Mouse (Mus musculus): ENCODE data around the gene Mylk3. TPM values are rescaled to one million over a fixed set of nuclear protein-coding genes. Genes with fewer than 3 reads are reported as not detected.
A peak's percentile ranks its signal among the peaks of the same experiment; 100 is the strongest.

Mylk3 gene
- polyA plus RNA-seq, 1 experiment from 2014 or later, result 0.63 TPM

- no peak overlapping the region for H3K4me3 ChIP-seq
- peaks cover 15% of the 10 kb centered on the region for H3K4me1 ChIP-seq
- H3K27me3 ChIP-seq (ENCODE audit: poor library complexity, severe bottlenecking), result no peaks in the 10 kb centered on the region
- H3K9me3 ChIP-seq, result no peaks in the 10 kb centered on the region
- H3K36me3 ChIP-seq (replicated peaks), result no peaks in the 10 kb centered on the region
- no peak for DNase-seq (ENCODE audit: extremely low spot score, low spot score)
- WGBS, result 45% methylated on average over 2 of the region's 2 CpGs
- H3K27ac ChIP-seq, result no peak overlapping the region
Measured at GRCm38 (mm10) chr8:85379142-85379781, 6.9 kb downstream of the Mylk3 start.

DNA sequence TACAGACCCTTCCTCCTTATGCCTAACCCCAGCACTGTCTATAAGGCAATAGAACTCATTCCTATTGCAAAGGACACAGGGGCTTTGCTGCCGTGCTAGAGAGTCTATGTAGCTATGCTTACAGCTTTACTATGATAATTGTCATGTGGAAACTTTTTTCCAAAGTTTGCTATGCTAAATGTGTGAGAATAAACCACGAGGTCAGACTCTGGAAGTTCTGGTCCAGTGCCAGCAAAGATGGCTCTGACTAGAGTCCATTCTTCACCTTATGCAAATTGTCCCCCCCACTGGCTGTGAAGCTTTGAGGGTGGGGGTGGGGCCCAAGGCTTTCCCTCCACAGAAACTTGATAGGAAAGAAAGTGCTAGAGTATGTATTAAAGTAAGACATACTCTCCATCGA lies 9.6 kb downstream of the Mylk3 start:
- H3K4me3 ChIP-seq, result no peak overlapping the region
- no peaks in the 10 kb centered on the region for H3K27me3 ChIP-seq (ENCODE audit: poor library complexity, severe bottlenecking)
- WGBS, result 75% methylated on average over 3 of the region's 3 CpGs
- H3K4me1 ChIP-seq, result peaks cover 15% of the 10 kb centered on the region
- H3K27ac ChIP-seq, result no peak overlapping the region
- H3K9me3 ChIP-seq, result no peaks in the 10 kb centered on the region
- no peaks in the 10 kb centered on the region for H3K36me3 ChIP-seq (replicated peaks)
- DNase-seq (ENCODE audit: extremely low spot score, low spot score), result no peak

GRCm38 (mm10) chr8:85374286-85374685 lies 11.9 kb downstream of the Mylk3 start:
- no peak for DNase-seq (ENCODE audit: extremely low spot score, low spot score)
- Histone ChIP-seq H3K4me3 (no peak overlapping the region), H3K4me1 (peaks cover 5% of the 10 kb centered on the region), H3K27ac (no peak overlapping the region), H3K9me3 (no peaks in the 10 kb centered on the region), H3K27me3 (ENCODE audit: poor library complexity, severe bottlenecking) (no peaks in the 10 kb centered on the region), H3K36me3 (replicated peaks) (no peaks in the 10 kb centered on the region)
- WGBS, result 74% methylated on average over 4 of the region's 4 CpGs

DNA sequence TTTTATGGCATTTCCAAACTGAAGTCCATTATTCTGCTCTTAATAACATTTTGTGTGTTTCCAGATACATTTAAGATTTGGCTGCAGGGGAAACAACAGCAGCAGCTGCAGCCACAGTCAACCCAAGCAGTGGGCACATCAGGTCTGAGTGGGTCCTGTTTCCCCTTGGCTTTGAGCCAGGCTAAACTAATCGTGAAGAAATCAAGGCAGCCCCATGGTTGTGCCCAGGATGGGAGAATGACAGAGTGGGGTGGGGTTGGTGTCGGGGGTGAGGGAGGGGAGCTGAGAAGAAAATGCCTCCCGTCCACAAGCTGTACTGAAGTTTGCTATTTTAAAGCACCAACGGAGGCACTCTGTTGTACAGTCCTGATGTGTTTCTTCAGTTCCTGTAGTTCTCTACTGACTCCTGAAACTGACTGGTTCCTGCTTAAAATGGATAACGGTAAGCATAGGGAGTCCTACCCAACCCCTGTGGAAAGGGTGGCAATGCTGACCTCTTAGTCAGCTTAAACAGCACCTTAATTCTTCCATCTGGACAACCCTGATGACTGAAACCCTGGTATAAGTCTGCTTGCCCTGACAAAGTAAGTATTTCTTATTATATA lies 12.6 kb downstream of the Mylk3 start:
- H3K4me1 ChIP-seq, result no peaks in the 10 kb centered on the region
- DNase-seq (ENCODE audit: extremely low spot score, low spot score), result no peak
- 89% methylated on average over 5 of the region's 5 CpGs for WGBS
- H3K9me3 ChIP-seq, result no peaks in the 10 kb centered on the region
- H3K36me3 ChIP-seq (replicated peaks), result no peaks in the 10 kb centered on the region
- H3K27me3 ChIP-seq (ENCODE audit: poor library complexity, severe bottlenecking), result no peaks in the 10 kb centered on the region
- no peak overlapping the region for H3K4me3 ChIP-seq
- no peak overlapping the region for H3K27ac ChIP-seq

DNA sequence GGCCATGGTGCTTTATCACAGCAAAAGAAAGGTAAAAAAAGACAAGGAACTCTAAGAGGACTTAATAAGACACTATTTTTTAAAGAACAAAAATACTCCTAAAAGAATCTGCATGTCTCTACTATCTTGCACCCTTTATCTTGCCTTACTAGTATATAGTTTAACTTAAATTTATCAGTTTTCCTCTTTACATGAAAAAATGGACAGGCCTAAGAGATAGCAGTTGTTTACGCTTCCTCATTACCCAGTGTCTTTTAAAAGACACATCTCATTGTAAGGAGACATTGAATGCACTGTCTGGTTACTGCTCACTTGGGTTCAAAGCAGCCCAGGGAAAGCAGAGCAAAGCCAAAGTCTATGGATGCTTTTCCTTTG lies 13.7 kb downstream of the Mylk3 start:
- WGBS, result 98% methylated on average over 1 of the region's 1 CpGs
- Histone ChIP-seq H3K27ac (no peak overlapping the region), H3K9me3 (no peaks in the 10 kb centered on the region), H3K4me1 (no peaks in the 10 kb centered on the region), H3K36me3 (replicated peaks) (no peaks in the 10 kb centered on the region), H3K27me3 (ENCODE audit: poor library complexity, severe bottlenecking) (no peaks in the 10 kb centered on the region), H3K4me3 (no peak overlapping the region)
- no peak for DNase-seq (ENCODE audit: extremely low spot score, low spot score)

DNA sequence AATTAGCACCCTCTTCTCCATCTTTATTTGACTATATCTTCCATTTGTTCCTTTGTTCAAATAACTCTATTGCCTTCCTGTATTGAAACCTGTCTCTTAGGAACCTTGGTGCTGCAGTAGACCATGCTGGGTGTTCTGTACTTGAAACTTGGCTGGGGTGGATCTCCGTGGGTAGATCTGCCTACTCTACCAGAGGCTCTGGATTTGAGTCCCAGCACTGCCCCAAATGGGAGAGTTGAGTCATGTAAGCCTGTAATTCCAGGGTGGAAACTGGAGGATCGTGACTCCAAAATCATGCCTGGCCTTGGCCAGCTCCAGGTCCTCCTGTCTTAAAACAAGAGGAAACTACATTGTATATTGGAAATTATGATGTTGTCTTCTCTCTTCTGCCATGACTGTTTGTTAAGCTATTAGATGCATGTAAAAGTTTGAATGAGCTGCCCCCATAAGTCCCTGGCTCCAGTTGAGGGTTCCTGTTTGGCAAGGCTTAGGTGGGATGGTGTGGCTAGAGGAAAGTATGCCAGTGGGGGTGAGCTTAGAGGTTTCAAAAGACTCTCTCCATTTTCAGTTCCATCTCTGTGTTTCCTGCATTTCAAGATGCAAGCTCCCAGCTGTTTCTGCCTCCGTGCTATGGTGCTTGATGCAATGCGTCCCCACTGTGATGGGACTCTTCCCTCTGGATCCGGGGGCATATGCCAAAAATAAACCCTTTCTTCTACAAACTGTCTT lies 14.2 kb downstream of the Mylk3 start:
- 85% methylated on average over 5 of the region's 5 CpGs for WGBS
- no peak for DNase-seq (ENCODE audit: extremely low spot score, low spot score)
- Histone ChIP-seq H3K27ac (no peak overlapping the region), H3K36me3 (replicated peaks) (no peaks in the 10 kb centered on the region), H3K4me3 (no peak overlapping the region), H3K9me3 (no peaks in the 10 kb centered on the region), H3K4me1 (no peaks in the 10 kb centered on the region), H3K27me3 (ENCODE audit: poor library complexity, severe bottlenecking) (no peaks in the 10 kb centered on the region)

DNA sequence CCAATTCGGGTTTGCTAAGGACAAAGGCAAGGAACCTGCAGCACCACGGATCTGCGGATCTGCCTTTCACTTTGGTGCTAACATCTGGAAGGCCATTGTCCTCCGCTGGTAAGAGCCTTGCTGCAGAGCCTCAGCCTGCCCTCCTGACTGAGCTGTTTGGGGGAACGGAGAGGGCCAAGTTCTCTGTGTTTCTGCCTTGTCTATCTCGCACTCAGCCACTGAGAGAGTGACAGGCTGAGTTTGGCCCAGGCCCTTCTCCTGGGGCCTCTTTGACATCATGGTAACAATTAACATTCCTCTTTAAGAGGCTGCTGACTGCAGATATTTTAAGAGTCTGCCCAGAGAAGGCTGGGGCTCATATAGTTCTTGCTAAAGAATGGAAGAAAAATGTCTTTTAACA lies 21.0 kb downstream of the Mylk3 start:
- no peak for DNase-seq (ENCODE audit: extremely low spot score, low spot score)
- Histone ChIP-seq H3K36me3 (replicated peaks) (no peaks in the 10 kb centered on the region), H3K27me3 (ENCODE audit: poor library complexity, severe bottlenecking) (no peaks in the 10 kb centered on the region), H3K27ac (peak overlapping the region; percentile 60), H3K4me3 (no peak overlapping the region), H3K9me3 (no peaks in the 10 kb centered on the region), H3K4me1 (peaks cover 9% of the 10 kb centered on the region)
- WGBS, result 64% methylated on average over 6 of the region's 6 CpGs

DNA sequence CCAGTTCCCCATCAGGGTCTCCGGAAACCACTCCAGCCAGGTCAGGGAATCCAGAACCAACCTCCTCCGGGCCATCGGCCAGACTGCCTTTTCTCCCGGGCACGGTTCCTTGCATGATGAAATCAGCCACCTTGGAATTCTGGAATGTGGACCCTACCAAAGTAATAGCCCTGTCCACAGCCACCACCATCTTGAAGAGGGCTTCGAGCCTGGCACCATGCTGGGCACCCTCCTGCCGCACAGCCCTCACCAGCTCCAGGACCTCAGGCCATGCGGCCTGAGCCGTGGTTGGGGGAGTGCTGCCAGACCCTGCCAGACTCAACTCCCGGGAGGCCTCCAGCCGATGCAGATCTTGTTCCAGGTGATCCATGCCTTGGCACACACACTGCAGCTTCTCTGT lies 21.5 kb downstream of the Mylk3 start:
- H3K9me3 ChIP-seq, result no peaks in the 10 kb centered on the region
- peaks cover 9% of the 10 kb centered on the region for H3K4me1 ChIP-seq
- H3K4me3 ChIP-seq, result no peak overlapping the region
- no peak for DNase-seq (ENCODE audit: extremely low spot score, low spot score)
- H3K27ac ChIP-seq, result peak overlapping the region; percentile 63; the same call in 1 of the 2 replicates
- WGBS, result 92% methylated on average over 11 of the region's 11 CpGs
- no peaks in the 10 kb centered on the region for H3K36me3 ChIP-seq (replicated peaks)
- no peaks in the 10 kb centered on the region for H3K27me3 ChIP-seq (ENCODE audit: poor library complexity, severe bottlenecking)

DNA sequence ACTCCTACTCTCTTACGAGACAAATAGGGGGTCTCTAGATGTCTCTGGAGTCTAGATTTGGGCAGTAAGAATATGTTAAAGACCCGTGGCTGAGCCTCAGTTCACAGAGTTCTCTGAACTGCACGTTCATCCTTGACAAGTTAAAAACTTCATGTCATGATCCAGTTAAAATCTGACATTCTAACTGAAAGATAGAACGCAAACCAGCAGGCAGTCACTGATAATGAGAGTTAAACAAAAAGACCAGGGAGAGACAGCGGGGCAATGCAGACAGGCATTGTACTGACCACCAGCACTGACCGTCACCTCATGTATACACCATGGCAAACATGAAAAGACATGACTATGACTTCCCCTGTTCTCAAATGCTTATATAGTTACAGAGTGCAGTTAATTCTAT lies 22.7 kb downstream of the Mylk3 start:
- WGBS, result 81% methylated on average over 6 of the region's 6 CpGs

GRCm38 (mm10) chr8:85362211-85362610 lies 23.9 kb downstream of the Mylk3 start:
- no peak overlapping the region for H3K4me3 ChIP-seq
- peaks cover 9% of the 10 kb centered on the region for H3K4me1 ChIP-seq
- no peak overlapping the region for H3K27ac ChIP-seq
- H3K9me3 ChIP-seq, result no peaks in the 10 kb centered on the region
- 75% methylated on average over 4 of the region's 4 CpGs for WGBS
- no peaks in the 10 kb centered on the region for H3K27me3 ChIP-seq (ENCODE audit: poor library complexity, severe bottlenecking)
- DNase-seq (ENCODE audit: extremely low spot score, low spot score), result no peak
- no peaks in the 10 kb centered on the region for H3K36me3 ChIP-seq (replicated peaks)

More for the DNA sequence above, 22.7 kb downstream of the Mylk3 start:
- H3K4me1 ChIP-seq, result peaks cover 9% of the 10 kb centered on the region
- H3K36me3 ChIP-seq (replicated peaks), result no peaks in the 10 kb centered on the region
- H3K27ac ChIP-seq, result no peak overlapping the region
- no peak for DNase-seq (ENCODE audit: extremely low spot score, low spot score)
- no peak overlapping the region for H3K4me3 ChIP-seq
- H3K9me3 ChIP-seq, result no peaks in the 10 kb centered on the region
- H3K27me3 ChIP-seq (ENCODE audit: poor library complexity, severe bottlenecking), result no peaks in the 10 kb centered on the region

- H3K36me3 ChIP-seq (replicated peaks), result no peaks in the 10 kb centered on the region
- DNase-seq (ENCODE audit: extremely low spot score, low spot score), result no peak
- no peak overlapping the region for H3K4me3 ChIP-seq
- no peak overlapping the region for H3K27ac ChIP-seq
- H3K9me3 ChIP-seq, result no peaks in the 10 kb centered on the region
- no peaks in the 10 kb centered on the region for H3K27me3 ChIP-seq (ENCODE audit: poor library complexity, severe bottlenecking)
- H3K4me1 ChIP-seq, result no peaks in the 10 kb centered on the region
- 85% methylated on average over 4 of the region's 4 CpGs for WGBS
Measured at GRCm38 (mm10) chr8:85353287-85353686, 32.9 kb downstream of the Mylk3 start.

DNA sequence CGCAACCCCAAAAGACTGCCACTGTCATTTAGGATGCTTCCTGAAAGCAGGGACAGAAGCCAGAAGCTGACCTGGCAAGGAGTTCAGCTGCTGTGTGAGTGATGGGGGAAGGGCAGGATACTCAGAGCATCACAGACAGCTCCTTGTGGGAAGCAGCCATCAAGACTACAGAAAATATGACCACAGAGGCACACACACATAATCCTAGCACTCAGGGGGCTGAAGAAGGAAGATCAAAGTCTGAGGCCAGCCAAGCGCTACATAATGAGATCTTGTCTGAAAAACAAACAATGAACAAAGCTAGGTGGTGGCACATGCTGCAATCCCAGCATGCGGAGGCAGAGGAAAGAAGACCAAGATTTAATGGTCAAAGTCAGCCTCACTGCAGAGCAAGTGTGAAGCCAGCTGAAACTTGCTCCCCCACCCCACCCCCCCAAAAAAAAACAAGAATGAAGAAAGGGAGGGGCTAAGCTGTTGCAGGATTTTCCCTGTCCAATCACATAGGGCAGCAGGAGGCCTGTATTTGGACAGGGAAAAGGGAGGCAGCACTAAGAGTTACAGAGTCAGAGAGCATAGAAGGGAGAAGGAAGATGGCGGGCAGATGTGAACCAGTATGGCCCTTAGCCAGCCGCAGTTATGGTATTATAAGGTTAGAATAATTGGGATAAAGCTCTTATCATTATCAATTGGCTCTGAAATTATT lies 46.1 kb downstream of the Mylk3 start:
- no peak for DNase-seq (ENCODE audit: extremely low spot score, low spot score)
- WGBS, result 79% methylated on average over 5 of the region's 5 CpGs
- Histone ChIP-seq H3K4me3 (no peak overlapping the region), H3K27ac (peak overlapping the region; percentile 56; the same call in 1 of the 2 replicates), H3K36me3 (replicated peaks) (no peaks in the 10 kb centered on the region), H3K27me3 (ENCODE audit: poor library complexity, severe bottlenecking) (no peaks in the 10 kb centered on the region), H3K9me3 (no peaks in the 10 kb centered on the region), H3K4me1 (peaks cover 11% of the 10 kb centered on the region)

DNA sequence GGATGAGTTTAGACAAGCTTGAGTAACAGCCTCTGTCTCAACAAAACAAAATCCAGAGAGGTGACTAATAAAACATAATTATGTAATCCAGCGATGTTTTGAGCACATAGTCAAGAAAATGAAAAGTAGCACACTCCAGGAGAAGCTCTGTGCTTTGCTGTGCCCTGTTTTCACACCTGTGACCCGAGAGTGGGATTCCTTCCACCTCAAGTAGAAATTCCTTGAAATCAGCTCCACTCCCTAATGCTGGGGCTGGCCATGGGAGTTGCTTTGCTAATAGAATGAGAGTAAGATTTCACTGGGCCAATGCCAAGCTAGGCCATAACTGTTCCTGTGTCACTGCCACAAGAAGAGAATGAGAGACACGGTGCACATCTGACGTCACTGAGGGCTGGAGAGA lies 48.5 kb downstream of the Mylk3 start:
- Histone ChIP-seq H3K27me3 (ENCODE audit: poor library complexity, severe bottlenecking) (no peaks in the 10 kb centered on the region), H3K9me3 (no peaks in the 10 kb centered on the region), H3K27ac (no peak overlapping the region), H3K36me3 (replicated peaks) (no peaks in the 10 kb centered on the region), H3K4me1 (peaks cover 11% of the 10 kb centered on the region), H3K4me3 (no peak overlapping the region)
- DNase-seq (ENCODE audit: extremely low spot score, low spot score), result no peak
- WGBS, result 85% methylated on average over 4 of the region's 4 CpGs
